Mouse (Mus musculus): ENCODE data around the gene Adk.

GRCm38 (mm10) chr14:21017871-21018270 is 34.5 kb upstream of the Adk start:
- TF ChIP-seq EP300 (IDR thresholded peaks at IDR 0.05; ENCODE audit: insufficient read depth, low read depth, low read length) (no peak), CTCF (IDR thresholded peaks at IDR 0.05) (no peak), POLR2A (IDR thresholded peaks at IDR 0.05; ENCODE audit: insufficient read depth, low read depth, low read length) (no peak)

All from heart, adult 2 months (tissue).